Mouse (Mus musculus): ENCODE data around the gene Kcnk4. TPM values are rescaled to one million over a fixed set of nuclear protein-coding genes. Genes with fewer than 3 reads are reported as not detected.

The Kcnk4 gene
- total and polyA plus RNA-seq, 3 experiments, result 0.21 to 0.80 TPM; not detected in 1

- in situ Hi-C loops (cut with MboI; ENCODE audit: low pct_ligation_motif_present, low pct_unique_long_range_greater_than_20kb, low sequenced_read_pairs), result loop anchor here (5.0 kb wide), 1 partner anchor 86 kb away; no protein-coding TSS in a partner anchor
- no peaks in the 10 kb centered on the region for H3K79me2 ChIP-seq (replicated peaks; ENCODE audit: control insufficient read depth, extremely low read depth, insufficient read depth, poor library complexity, severe bottlenecking)
- no peak overlapping the region for H3K4me3 ChIP-seq (replicated peaks in 1 of 3; ENCODE audit: low read depth in 2 of 3, low read length in 2 of 3, poor library complexity in 1 of 3)
- H3K9me3 ChIP-seq (replicated peaks; ENCODE audit: low read length), result no peaks in the 10 kb centered on the region
- H3K27me3 ChIP-seq (replicated peaks), result no peaks in the 10 kb centered on the region
- TF ChIP-seq KAT2A (IDR thresholded peaks at IDR 0.05; ENCODE audit: insufficient replicate concordance, low read length), result no peak
- no peak for TF ChIP-seq SMC3 (IDR thresholded peaks at IDR 0.05; ENCODE audit: low read depth, low read length)
- peak in 1 of 2 experiments; percentile 56; a peak in 3 of 4 replicates for TF ChIP-seq CTCF (conservative IDR thresholded peaks at IDR 0.05 in 1 of 2, IDR thresholded peaks at IDR 0.05 in 1 of 2; ENCODE audit: low read depth in 2 of 2, low read length in 2 of 2)
- TF ChIP-seq PAX5 (IDR thresholded peaks at IDR 0.05; ENCODE audit: low read length), result no peak
- TF ChIP-seq RAD21 (IDR thresholded peaks at IDR 0.05; ENCODE audit: low read depth, low read length), result peak; percentile 43
- no peak overlapping the region for H3K9ac ChIP-seq (ENCODE audit: insufficient read depth, low read depth)
- H3K4me1 ChIP-seq (ENCODE audit: control insufficient read depth in 1 of 2, insufficient read depth in 2 of 2), result peaks cover 7 to 12% of the 10 kb centered on the region in 2 experiments
- dilution Hi-C loops (cut with MboI; ENCODE audit: extremely low pct_ligation_motif_present, extremely low pct_unique_long_range_greater_than_20kb, low sequenced_read_pairs), result no loop called here
- H3K36me3 ChIP-seq (replicated peaks in 1 of 2; ENCODE audit: control insufficient read depth in 1 of 2, insufficient read depth in 1 of 2, low read length in 1 of 2), result peaks cover 0 to 11% of the 10 kb centered on the region in 2 experiments
- H3K4me2 ChIP-seq (ENCODE audit: insufficient read depth, low read depth, poor library complexity, severe bottlenecking), result no peak overlapping the region
- H3K27ac ChIP-seq (ENCODE audit: insufficient read depth, low read depth), result no peak overlapping the region
- peak; percentile 37 for DNase-seq (ENCODE audit: extremely low read depth)
Observed at GRCm38 (mm10) chr19:6936299-6936698, 2.0 kb upstream of the Kcnk4 start.

- TF ChIP-seq MXI1 (IDR thresholded peaks at IDR 0.05; ENCODE audit: low read depth, low read length) (no peak), PAX5 (IDR thresholded peaks at IDR 0.05; ENCODE audit: low read length) (no peak), RAD21 (IDR thresholded peaks at IDR 0.05; ENCODE audit: low read depth, low read length) (no peak), JUND (conservative IDR thresholded peaks at IDR 0.05; ENCODE audit: low read depth, low read length) (no peak), ETS1 (conservative IDR thresholded peaks at IDR 0.05; ENCODE audit: low read depth, low read length) (no peak), E2F4 (IDR thresholded peaks at IDR 0.05; ENCODE audit: insufficient replicate concordance, low read depth, low read length) (no peak), MEF2A (IDR thresholded peaks at IDR 0.05; ENCODE audit: borderline replicate concordance, low read depth, low read length) (no peak), ZNF384 (IDR thresholded peaks at IDR 0.05; ENCODE audit: low read depth, low read length) (no peak), NELFE (IDR thresholded peaks at IDR 0.05; ENCODE audit: low read depth, low read length) (no peak), USF2 (conservative IDR thresholded peaks at IDR 0.05; ENCODE audit: low read depth, low read length) (no peak), MAZ (IDR thresholded peaks at IDR 0.05; ENCODE audit: low read depth, low read length) (no peak), MAX (IDR thresholded peaks at IDR 0.05; ENCODE audit: low read length) (no peak), ELF1 (IDR thresholded peaks at IDR 0.05; ENCODE audit: low read depth, low read length) (no peak), CHD2 (IDR thresholded peaks at IDR 0.05; ENCODE audit: low read length) (no peak), ZKSCAN1 (IDR thresholded peaks at IDR 0.05; ENCODE audit: borderline replicate concordance, low read depth, low read length) (no peak), POLR2A (IDR thresholded peaks at IDR 0.05; ENCODE audit: low read depth, low read length) (no peak), TCF12 (IDR thresholded peaks at IDR 0.05; ENCODE audit: low read depth, low read length) (no peak), GABPA (IDR thresholded peaks at IDR 0.05; ENCODE audit: insufficient replicate concordance, low read depth, low read length) (no peak), BHLHE40 (IDR thresholded peaks at IDR 0.05; ENCODE audit: low read depth, low read length) (no peak)
- H3K36me3 ChIP-seq (replicated peaks in 1 of 2; ENCODE audit: control insufficient read depth in 1 of 2, insufficient read depth in 1 of 2, low read length in 1 of 2), result peaks cover 0 to 11% of the 10 kb centered on the region in 2 experiments
- no peak for DNase-seq (ENCODE audit: extremely low read depth)
- in situ Hi-C loops (cut with MboI; ENCODE audit: low pct_ligation_motif_present, low pct_unique_long_range_greater_than_20kb, low sequenced_read_pairs) (no loop called here), dilution Hi-C loops (cut with MboI; ENCODE audit: extremely low pct_ligation_motif_present, extremely low pct_unique_long_range_greater_than_20kb, low sequenced_read_pairs) (no loop called here)
- H3K27ac ChIP-seq (ENCODE audit: insufficient read depth, low read depth), result no peak overlapping the region
- H3K4me3 ChIP-seq (replicated peaks in 1 of 3; ENCODE audit: low read depth in 2 of 3, low read length in 2 of 3, poor library complexity in 1 of 3), result no peak overlapping the region
- H3K79me2 ChIP-seq (replicated peaks; ENCODE audit: control insufficient read depth, extremely low read depth, insufficient read depth, poor library complexity, severe bottlenecking), result no peaks in the 10 kb centered on the region
- H3K4me2 ChIP-seq (ENCODE audit: insufficient read depth, low read depth, poor library complexity, severe bottlenecking), result no peak overlapping the region
- H3K9ac ChIP-seq (ENCODE audit: insufficient read depth, low read depth), result no peak overlapping the region
- H3K27me3 ChIP-seq (replicated peaks), result no peaks in the 10 kb centered on the region
- no peaks in the 10 kb centered on the region for H3K9me3 ChIP-seq (replicated peaks; ENCODE audit: low read length)
- peaks cover 0 to 4% of the 10 kb centered on the region in 2 experiments; a peak in 2 of 4 replicates for H3K4me1 ChIP-seq (ENCODE audit: control insufficient read depth in 1 of 2, insufficient read depth in 2 of 2)
Observed at GRCm38 (mm10) chr19:6933436-6934194, 700 bp downstream of the Kcnk4 start.

Measured in CH12.LX (cell line).